Mouse (Mus musculus) liver, adult 2 months (tissue): ENCODE results near the gene Cttn.

Source experiments
- CTCF ChIP-seq: fragments of 200-500 bp; IDR thresholded peaks from 2 replicates; pipeline ENCODE4 v1.5.1; 2011; ENCODE audit warnings: low read depth, low read length, control low read depth
- POLR2A ChIP-seq: fragments of 200-500 bp; IDR thresholded peaks from 2 replicates; pipeline ENCODE4 v1.6.1; 2011; ENCODE audit warnings: low read length, control low read depth; ENCODE audit not compliant: insufficient read depth; ENCODE audit errors: extremely low read depth

DNA sequence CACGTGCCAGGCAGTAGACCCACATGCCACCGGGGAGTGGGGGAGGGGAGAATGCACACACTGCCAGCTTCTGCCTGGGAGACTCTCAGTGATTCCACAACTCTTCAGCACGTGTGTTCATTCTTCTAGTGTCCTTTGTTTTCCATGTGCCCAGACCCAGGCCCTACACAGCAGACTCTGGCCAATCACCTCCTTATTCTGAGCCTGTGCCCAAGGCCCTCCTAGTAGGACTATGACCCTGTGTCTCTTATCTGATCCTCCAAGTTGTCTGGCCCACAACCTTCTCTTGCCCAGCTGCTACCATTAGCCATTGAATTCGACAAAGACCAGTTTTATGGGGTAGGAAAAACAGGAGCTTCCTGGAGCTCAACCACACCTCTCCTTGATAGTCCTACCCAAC, 68.3 kb downstream of the Cttn start:
- TF ChIP-seq CTCF: no peak
- no peak for TF ChIP-seq POLR2A
